Mouse (Mus musculus) layer of hippocampus, postnatal 14 days (tissue): ENCODE results near the gene Frzb. TPM values are rescaled to one million over a fixed set of nuclear protein-coding genes. Genes with fewer than 3 reads are reported as not detected.

Experiments
- total RNA-seq, 2 experiments: library from RNA; stranded (reverse); gene quantifications; 2 replicates each; pipeline ENCODE4 v1.2.3; 2021

Frzb gene
- total RNA-seq, 2 experiments from 2014 or later = 24.4 to 25.5 TPM

Other genes starting within 250 kb of the Frzb start
- gene Prdx6b, start 155.2 kb downstream of the Frzb start, total RNA-seq = not detected
- gene Dnajc10, start 132.2 kb downstream of the Frzb start, total RNA-seq = 10 to 100 TPM; 55.0 to 61.2 TPM
- 100 to 1,000 TPM; 474 to 483 TPM for gene Nckap1, start 133.8 kb upstream of the Frzb start, total RNA-seq
- 10 to 100 TPM; 20.1 to 23.6 TPM for gene Dusp19, start 169.4 kb upstream of the Frzb start, total RNA-seq
- 10 to 100 TPM; 15.7 to 23.5 TPM for gene Nup35, start 169.6 kb upstream of the Frzb start, total RNA-seq